Mouse (Mus musculus) ES-Bruce4 (cell line): ENCODE measurements around the gene Adcy5.

ENCODE experiments used
- EP300 ChIP-seq: IDR thresholded peaks from 2 replicates; pipeline ENCODE4 v1.6.1; 2011; ENCODE audit warnings: low read depth, low read length; ENCODE audit not compliant: insufficient read depth
- POLR2A ChIP-seq: IDR thresholded peaks from one replicate; pipeline ENCODE4 v1.8.1; 2011; ENCODE audit warnings: low read length; ENCODE audit not compliant: insufficient read depth

GRCm38 (mm10) chr16:35270353-35270934, 115.8 kb downstream of the Adcy5 start:
- TF ChIP-seq POLR2A (no peak), EP300 (no peak)
